Mouse (Mus musculus): Measurements from ENCODE around the gene Tgfbr1. TPM values are rescaled to one million over a fixed set of nuclear protein-coding genes. Genes with fewer than 3 reads are reported as not detected.

Gene Tgfbr1
- polyA plus RNA-seq, 1 experiment from 2014 or later: 45.0 TPM

DNA sequence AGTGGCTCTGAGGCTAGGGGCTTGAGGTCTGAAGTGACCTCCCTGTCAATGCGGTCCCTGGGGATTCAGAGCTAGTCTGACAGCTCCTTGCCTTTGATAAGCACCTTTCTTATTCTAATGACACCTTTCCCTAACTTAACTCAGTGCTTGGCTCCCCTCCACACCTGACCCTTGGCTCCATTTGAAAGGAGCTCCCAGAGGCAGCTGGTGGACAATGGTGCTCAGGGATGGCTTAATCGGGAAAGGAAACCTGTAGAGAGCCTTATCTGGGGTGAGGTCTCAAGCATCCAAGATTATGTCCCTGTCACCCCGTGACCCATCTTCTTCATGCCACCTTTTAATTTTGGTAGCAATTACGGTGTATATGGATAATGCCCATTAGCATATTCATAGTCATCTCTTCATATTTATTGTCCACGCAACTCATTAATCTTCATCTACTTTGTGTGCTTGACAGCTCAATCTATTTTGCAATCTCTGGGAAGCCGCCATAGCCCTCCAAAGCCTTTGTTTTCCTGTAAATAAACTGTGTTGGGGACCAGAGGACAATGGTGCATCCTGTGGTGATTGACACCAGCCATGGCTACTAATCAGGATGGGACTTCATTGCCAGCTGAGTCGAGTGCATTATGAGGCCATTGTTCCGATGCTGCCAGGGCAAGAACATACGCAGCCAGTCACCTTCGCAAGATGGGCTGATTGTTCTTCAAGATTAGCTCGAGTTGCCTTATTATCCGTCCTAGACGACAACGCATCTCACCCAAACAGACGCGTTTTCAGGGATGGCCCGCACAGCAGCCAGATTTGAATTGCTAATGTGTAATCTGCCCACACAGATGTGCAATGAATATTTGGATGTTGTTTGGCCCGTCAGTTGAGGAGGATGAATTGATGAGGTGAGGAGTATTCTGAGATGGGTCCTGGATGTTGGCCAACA, 96.8 kb downstream of the Tgfbr1 start:
- WGBS: 38% methylated on average over 18 of the region's 18 CpGs

More for the DNA sequence above, 96.8 kb downstream of the Tgfbr1 start:
- H3K4me1 ChIP-seq (ENCODE audit: control insufficient read depth, insufficient read depth, low read length): no peaks in the 10 kb centered on the region
- H3K36me3 ChIP-seq (ENCODE audit: control insufficient read depth, insufficient read depth, low read length): no peaks in the 10 kb centered on the region
- no peaks in the 10 kb centered on the region for H3K9me3 ChIP-seq (ENCODE audit: control insufficient read depth, low read depth, low read length)
- no peaks in the 10 kb centered on the region for H3K27me3 ChIP-seq (ENCODE audit: control insufficient read depth, insufficient read depth, low read length)
- H3K4me2 ChIP-seq (replicated peaks; ENCODE audit: low read depth, low read length): no peak overlapping the region
- no peak for ATAC-seq (ENCODE audit: insufficient number of reproducible peaks, insufficient read depth, low FRiP score, low read depth)
- no peak overlapping the region for H3K4me3 ChIP-seq (ENCODE audit: low read depth, low read length)
- H3K27ac ChIP-seq (ENCODE audit: low read length): no peak overlapping the region
- no peak overlapping the region for H3K9ac ChIP-seq (replicated peaks; ENCODE audit: low read depth, low read length)

Other genes with a start within 250 kb of the Tgfbr1 start
- gene Col15a1, start 145.1 kb upstream of the Tgfbr1 start, polyA plus RNA-seq (2014; fragmentation: Nextera tagmentation; extraction: Ambion mirVana): 23.1 and 23.8 TPM in 2 replicates
- 74.2 and 77.9 TPM in 2 replicates for gene Alg2, start 121.1 kb downstream of the Tgfbr1 start, polyA plus RNA-seq (2014; fragmentation: Nextera tagmentation; extraction: Ambion mirVana)
- 378 and 409 TPM in 2 replicates for gene Sec61b, start 121.4 kb downstream of the Tgfbr1 start, polyA plus RNA-seq (2014; fragmentation: Nextera tagmentation; extraction: Ambion mirVana)